18 mouse cellular contexts compared by ENCODE assay signal in the genomic region with DNA sequence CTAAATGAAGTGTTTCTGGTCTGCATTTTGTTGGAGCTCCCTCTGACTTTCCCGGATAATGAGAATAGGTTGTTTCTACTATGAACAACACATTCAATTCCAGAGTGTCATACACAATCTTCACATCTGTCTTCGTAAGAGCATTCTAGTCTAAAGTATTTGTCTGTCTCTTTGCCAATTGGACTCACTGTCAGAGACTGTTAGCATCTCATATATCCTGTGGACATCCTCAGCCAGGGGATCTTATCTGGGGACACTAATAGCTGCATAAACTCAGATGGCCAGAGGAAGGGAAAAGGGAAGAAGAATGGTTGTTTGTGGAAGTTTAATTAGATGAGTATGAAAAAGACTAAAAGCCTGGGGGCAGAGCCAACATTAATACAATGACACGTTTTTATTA.
"Had no signal": no experiment of that assay in that cellular context is flagged by ENCODE, and none has a peak within 500 bp of the region (broad histone marks: within the 10 kb centered on the region; RNA-seq: fewer than 3 reads in every experiment).

No protein-coding gene starts in this region.

- H3K4me1 ChIP-seq: liver, embryonic 12.5 days; midbrain, embryonic 10.5 days; midbrain, embryonic 12.5 days; neural tube, embryonic 13.5 days; neural tube, embryonic 15.5 days had no signal

- H3K27ac ChIP-seq: liver, embryonic 12.5 days; liver, embryonic 14.5 days; midbrain, embryonic 10.5 days; midbrain, embryonic 12.5 days; neural tube, embryonic 13.5 days; neural tube, embryonic 15.5 days had no signal

- H3K27me3 ChIP-seq: liver, embryonic 12.5 days; midbrain, embryonic 12.5 days; neural tube, embryonic 13.5 days; neural tube, embryonic 15.5 days had no signal

- H3K36me3 ChIP-seq: liver, embryonic 12.5 days; midbrain, embryonic 10.5 days; midbrain, embryonic 12.5 days; neural tube, embryonic 13.5 days; neural tube, embryonic 15.5 days had no signal

- H3K4me2 ChIP-seq: liver, embryonic 12.5 days; midbrain, embryonic 12.5 days; neural tube, embryonic 13.5 days; neural tube, embryonic 15.5 days had no signal

- DNase-seq: lung, adult 2 months; lung, postnatal 4 days; midbrain, embryonic 14.5 days; right cerebral cortex, adult 18-20 months; right cerebral cortex, postnatal 25 days; right cerebral cortex, postnatal 4 days; spleen, adult 18-20 months; thymus, adult 18-20 months; thymus, postnatal 14 days; thymus, postnatal 36 days had no signal

- H3K9me3 ChIP-seq: liver, embryonic 12.5 days; midbrain, embryonic 10.5 days; midbrain, embryonic 12.5 days; neural tube, embryonic 13.5 days; neural tube, embryonic 15.5 days had no signal

- H3K9ac ChIP-seq: liver, embryonic 12.5 days; liver, embryonic 14.5 days; midbrain, embryonic 12.5 days; neural tube, embryonic 13.5 days; neural tube, embryonic 15.5 days had no signal

- H3K4me3 ChIP-seq: liver, embryonic 12.5 days; midbrain, embryonic 10.5 days; midbrain, embryonic 12.5 days; myocyte; neural tube, embryonic 13.5 days; neural tube, embryonic 15.5 days had no signal

- ATAC-seq: liver, embryonic 12.5 days; midbrain, embryonic 16.5 days had no signal
